Mouse (Mus musculus): ENCODE results near the gene Rogdi.

The Rogdi gene

DNA sequence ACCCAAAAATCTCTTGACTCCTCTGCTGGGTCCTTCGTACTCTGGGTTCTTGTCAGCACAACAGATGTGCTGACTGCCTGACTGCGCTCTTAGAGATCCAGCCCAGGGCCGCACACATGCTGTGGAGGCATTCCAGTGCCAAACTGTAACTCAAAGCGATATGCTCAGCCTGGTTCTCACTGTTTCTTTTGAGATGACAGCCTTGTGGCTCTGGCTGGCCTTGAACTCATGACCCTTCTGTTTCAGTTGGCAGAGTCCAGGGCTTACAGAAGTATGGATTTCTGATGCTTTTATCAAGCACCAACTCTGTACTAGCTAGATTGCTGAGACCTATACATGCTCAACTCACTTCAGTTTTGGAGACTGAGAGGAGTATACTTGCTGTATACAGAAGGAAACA is 20.1 kb downstream of the Rogdi start:
- DNase-seq (ENCODE audit: low spot score in 2 of 2): no peak

DNA sequence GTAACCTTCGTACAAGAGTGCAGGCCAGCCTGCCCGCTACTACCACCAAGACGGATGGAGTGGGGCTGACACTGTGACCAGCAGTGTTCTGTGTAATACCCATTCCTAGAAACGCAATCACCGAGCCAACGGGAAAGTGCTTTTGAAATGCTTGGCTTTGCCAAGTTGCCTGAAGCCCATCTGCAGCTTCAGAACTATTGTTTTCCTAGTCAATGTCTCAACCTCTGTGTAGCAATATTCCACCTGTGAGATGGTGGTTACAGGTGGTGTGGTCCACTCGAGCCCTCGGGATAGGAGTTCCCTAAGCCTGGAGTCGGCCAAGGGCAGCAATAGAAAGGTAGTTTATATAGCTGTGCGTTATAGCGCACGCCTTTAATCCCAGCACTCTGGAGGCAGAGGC is 28.6 kb downstream of the Rogdi start:
- DNase-seq (ENCODE audit: low spot score in 2 of 2): no peak

DNA sequence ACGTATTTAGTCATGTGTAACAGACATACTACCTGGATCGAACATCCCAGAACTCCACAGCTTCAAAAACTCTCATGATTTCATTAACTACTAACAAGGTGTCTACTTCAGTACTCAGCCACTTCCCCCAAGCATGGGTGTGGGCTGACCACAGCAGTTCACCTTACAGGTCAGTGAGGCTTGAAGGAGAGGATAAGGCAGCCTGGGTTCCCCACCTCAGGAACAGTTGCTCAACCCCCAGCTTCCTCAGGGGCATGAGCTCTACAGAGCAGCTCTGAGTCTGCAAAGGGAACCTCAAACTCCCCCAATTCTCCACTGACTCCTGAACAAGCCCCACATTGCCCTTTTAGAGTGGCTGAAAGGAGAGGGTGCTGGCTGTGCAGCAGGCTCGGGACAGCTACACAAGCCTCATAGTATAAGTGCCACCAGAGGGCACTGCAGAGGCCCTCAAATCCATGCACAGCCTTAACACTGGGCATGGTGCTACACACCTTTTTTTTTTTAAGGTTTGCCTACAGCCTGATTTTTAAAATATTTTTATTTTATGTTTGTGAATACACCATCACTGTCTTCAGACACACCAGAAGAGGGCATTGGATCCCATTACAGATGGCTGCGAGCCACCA is 33.5 kb downstream of the Rogdi start:
- DNase-seq (ENCODE audit: low spot score in 2 of 2): peak; percentile 14 to 21

DNA sequence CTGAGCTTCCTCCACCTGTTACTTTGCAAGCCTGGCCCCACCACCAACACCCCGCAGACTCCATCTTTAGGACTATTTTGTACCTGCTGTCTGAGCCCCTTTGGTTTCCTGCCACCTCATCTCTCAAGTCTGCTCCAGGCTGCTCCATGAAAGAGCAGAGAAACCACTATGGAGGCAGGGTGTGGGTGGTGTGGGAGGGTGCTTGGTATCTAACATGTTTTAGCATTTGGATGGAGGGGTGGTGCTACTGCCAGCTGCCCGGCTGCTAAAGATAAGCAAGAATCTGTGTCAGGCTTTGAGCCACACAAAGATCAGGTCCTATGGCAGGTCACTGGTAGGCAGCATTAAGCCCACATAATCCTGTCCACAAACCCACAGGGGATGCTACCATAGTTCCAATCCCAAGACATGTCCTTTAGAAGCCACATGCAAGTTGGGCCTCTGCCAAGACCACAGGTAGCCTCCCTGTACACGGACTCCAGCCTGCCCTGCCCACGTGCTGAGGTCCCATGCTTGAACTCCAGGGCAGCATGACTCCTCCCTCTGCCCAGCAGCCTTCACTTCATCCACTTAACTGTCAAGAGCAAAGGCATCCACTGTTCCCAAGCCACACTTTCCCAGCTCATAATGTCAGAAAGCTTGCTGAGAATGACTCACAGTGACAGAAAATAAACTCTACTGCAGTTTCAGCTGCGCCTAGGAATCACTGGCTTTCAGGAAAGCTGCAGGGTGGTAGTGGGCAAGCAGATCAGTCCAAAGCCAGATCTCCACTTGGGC is 34.9 kb downstream of the Rogdi start:
- DNase-seq (ENCODE audit: low spot score in 2 of 2): no peak

DNA sequence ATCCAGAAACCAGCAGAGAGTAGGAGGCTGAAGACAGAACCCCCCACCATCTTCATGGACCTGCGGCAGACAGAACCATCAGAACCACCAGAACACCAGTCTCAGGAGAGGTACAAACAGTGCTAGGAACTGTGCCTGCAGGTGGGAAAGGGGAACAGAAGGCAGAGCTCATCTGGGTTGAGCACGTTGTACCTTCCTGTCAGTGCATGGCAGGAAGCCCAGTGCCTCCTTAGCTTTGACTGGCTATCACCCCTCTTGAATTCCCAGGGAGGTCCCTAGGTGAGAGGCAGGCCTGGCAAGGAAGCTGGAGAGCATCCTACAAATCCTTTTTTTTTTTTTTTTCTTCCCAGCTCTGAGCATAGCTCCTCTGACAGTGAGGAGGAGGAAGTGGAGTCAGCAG is 37.2 kb downstream of the Rogdi start:
- DNase-seq (ENCODE audit: low spot score in 2 of 2): no peak

DNA sequence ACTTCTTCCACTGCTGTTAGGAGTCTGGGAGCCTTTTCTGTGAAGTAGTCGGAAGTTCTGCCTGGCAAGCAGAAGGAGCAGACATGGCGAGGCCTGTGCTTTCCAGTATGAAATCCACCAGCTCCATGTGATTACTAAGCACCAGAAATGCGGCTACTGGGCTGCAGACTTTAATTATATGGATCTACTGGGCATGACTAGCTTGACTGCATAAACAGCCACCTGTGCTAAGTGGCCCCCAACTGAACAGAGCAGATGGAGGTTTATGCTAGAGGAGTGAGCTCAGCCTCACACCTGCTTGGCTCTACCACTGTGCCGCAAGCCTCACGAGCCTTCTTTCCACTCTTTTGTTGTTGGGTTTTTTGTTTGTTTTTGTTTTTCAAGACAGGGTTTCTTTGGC is 38.8 kb downstream of the Rogdi start:
- no peak for DNase-seq (ENCODE audit: low spot score in 2 of 2)

DNA sequence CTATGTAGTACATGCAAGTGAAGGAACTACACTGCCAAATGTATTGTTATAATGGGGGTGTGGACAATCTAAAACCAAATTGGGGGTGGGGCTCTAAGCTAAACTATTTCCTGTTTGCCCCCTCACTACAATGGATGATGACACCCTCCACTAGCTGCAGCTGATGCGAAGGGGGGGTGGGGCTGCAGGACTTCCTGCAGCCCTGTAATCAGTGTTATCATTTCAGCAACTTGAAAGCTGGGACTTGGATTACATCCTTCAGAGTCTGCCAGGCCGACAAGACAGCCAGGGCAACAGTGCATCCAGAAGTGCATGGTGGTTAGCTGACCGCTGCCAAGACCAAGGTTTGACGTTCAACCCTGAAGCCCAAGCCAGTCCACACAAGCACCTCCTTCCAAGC is 41.7 kb downstream of the Rogdi start:
- peak; percentile 30 to 46 for DNase-seq (ENCODE audit: low spot score in 2 of 2)

DNA sequence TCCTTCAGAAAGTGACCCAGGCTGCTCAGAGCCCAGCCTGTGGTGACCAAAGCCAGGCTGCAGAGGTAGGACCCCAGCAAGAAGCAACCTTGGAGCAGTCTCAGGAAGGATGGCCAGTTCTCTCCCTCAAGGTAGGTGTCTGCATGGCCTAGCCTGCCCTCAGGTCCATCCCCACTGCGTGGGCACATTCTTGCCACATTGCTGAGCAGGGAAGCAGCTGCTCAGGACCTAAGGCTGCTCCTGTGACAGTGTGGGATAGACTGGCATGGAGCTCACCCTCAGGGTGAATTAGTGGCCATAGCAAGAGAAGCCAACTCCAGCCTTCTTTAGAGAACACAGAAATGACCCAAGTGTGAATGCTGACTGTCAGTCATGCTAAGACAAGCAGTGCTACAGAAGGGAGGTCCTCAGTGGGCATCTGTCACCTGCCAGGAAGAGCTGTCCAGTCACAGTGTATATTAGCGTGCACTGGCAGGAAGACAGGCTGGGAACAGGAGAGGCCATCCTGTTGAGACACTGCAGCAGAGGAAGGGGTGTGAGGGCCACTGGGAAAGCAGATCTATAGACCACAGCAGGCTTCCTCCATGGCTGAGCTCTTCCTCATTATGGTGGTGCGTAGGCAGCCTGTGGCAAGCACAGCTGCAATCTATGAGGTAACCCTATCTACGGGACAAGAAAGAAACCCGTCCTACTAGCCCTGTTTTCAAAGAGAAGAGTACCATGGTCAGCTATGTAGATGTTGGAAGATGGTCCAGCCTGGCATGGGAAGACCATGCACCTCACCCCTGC is 44.1 kb downstream of the Rogdi start:
- peak; percentile 65 to 66 for DNase-seq (ENCODE audit: low spot score in 2 of 2)

DNA sequence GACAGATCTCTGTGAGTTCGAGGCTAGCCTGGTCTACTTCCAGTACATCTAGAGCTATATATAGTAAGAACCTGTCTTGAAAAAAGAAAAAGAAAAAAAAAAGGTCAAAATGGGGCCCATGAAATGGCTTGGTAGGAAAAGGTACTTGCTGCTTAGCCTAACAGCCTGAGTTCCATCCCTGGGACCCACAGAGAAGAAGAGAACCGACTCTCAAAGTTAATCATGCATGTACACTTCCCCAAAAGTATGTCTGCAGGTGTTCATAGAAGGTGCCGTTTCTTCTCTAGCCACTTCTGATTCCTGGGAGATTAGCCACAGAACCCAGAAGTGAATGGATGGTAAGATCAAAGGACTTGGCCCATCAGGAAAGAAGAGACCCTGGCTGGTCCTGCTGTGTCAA is 44.9 kb downstream of the Rogdi start:
- DNase-seq (ENCODE audit: low spot score in 2 of 2): peak; percentile 17 to 23

DNA sequence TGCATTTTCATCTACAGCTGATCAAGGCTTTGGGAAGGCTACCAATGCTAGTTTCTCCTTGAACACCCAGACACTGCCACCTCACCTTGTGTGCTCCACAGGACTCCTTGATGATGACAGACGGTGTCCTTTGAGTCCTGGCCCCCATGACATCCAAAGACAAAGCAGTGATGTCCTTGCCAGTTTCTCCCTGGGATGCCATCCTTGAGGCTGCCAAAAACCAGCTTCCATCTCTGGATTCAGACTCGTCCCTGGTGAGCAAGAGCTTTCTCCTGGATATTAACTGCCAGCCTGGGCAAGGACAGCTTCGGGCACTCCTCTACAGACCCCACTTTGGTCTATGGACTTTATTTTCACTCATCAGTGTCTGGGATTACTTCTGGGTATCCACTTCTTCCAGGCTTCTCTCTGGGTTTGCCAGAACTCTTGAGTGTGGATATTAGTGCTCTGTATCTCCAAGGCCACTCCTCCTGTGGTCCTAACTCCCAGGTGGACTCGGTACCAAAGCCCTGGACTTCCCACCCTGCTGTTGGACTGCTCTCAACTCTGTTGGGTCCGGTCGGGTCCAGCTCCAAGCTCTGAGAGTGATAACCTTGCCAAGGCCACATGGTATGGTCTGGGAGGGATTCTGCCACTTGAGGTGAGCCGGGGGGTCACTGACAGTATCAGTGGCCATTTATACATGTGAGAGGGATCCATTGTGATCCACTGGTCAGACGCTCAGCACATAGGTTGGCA is 47.8 kb downstream of the Rogdi start:
- no peak for DNase-seq (ENCODE audit: low spot score in 2 of 2)

DNA sequence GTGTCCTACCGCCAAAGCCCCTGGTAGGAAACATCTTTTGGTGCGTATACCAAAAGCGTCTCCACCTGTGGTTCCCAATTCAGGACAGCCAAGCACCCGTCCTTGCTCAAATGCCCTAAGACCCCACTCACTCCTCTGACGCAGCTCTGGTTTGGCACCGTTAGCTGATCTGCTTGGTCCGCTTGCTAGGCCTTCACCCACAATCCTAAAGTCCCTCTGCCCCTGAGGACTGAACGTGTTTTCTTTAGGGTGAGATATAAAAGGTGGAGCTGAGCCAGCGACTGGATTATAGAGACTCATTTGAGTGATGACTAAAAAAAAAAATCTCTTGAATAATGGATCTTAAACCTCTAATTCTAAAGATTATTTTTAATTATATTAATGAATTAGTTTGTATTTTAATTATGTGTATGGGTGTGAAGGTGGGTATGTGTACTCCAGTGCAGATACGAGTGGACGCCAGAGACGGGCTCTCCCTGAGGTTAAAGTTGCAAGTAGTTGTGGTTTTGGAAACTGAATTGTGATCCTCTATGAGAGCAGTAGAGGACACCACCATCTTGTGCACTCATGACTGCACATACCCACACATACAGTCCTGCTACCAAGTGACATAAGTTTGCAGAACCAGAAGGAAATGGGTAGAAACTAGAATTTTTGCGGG is 48.5 kb downstream of the Rogdi start:
- no peak for DNase-seq (ENCODE audit: low spot score in 2 of 2)

DNA sequence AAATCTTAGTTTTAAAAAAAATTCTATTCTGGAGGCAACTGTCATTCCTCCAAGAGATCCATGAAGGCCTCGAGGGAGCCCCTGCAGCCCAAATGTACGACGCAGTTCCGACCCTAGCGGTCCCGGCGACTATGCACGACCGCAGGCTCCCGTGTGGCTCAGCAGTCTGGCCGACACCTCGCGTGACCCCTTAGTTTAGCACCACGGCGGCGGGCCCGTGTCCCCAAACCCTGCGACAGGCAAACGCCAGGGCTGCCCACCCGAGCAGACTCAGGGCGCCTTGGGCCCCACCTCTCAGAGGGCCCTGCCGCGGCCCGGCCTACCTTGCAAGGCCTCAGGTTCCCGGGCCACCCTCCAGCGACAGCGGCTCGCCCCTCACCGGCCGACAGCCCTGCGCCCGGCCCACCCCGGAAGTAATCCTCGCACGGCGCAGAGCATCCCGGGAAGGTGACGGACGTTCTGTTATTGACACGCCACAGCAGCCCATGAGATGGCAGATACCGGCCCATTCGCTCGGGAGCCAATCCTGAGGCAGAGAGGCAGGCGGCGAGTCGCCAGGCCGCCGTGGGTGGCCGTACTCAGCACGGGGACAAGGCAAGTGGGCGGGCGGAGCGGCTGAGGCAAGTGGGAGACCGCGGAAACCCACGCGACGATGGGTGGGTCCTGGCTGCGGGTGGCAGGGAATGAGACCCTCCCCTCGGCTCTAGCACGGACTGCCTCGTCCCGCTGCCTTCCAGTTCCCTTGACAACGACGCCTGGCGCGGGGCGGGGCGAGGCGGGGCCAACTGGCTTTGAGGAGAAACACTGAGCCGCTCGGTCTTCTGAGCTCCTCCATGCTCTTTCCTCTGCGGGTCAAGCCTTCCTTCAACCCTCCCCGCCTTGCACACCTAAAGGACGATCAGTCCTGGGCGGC is 49.3 kb downstream of the Rogdi start, which contains the start of gene Anks3:
TSS of gene Anks3 (minus strand) at position 409 of the 913 bp plus-strand sequence.
- DNase-seq (ENCODE audit: low spot score in 2 of 2): peak; percentile 95 to 96

DNA sequence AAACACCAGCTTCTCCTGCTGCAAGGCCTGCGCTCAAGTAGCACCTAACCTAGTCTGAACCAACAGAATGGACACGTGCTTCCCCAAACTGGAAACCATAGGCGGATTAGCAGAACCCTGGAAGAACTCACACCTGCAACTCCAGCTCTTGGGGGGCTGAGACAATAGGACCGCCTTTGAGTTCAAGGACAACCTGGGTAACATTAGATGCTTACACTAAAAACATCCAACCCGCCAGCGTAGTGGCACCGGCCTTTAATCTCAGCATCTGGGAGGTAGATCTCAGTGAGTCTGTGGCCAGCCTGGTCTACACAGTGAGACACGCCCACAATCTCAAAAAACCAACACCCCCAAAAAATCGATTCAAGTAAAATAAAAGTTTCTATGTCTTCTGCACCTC is 50.0 kb downstream of the Rogdi start:
- DNase-seq (ENCODE audit: low spot score in 2 of 2): no peak

DNA sequence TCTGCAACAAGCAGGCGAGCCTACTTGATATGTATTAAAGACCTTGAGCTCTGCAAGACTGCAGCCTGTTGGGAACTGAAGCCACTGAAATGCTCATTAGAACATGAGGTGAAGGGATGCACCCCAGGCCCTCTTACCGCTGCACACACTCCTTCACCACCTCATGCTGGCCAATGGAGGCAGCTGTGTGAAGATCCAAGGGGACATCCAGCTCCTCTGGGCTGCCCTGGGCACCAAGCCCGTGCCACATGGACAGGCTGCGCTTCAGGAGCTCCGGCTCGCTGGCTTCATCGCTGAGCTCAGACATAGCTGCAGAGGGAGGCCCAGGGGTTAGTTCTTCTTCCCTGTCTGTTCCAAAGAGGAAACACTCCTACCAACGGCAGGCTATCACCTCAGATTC is 53.1 kb downstream of the Rogdi start:
- no peak for DNase-seq (ENCODE audit: low spot score in 2 of 2)

Data from spleen, postnatal 36 days (tissue).